Mouse (Mus musculus) heart, postnatal 0 days (tissue): ENCODE measurements at regions not wholly inside any gene's neighbourhood (a gene's known extent, or its start where the extent isn't known, plus 50 kb on each side); places are given as distances from the start of the nearest gene placed in this dataset.
A peak's percentile ranks its signal among the peaks of the same experiment; 100 is the strongest.

ENCODE experiments used
- ATAC-seq: fragments of 200-750 bp; cut with Nextera tagmentation; 2 replicates; pipeline ENCODE4 v1.8.0; 2017; ENCODE audit warnings: low read depth, moderate number of reproducible peaks, moderate library complexity; ENCODE audit not compliant: insufficient read depth
- DNase-seq: peaks from one replicate; pipeline ENCODE4 v3.0.0-alpha.2; 2016; ENCODE audit warnings: low spot score
- H3K27ac ChIP-seq: fragments of 300-500 bp; sonication (generic); 2 replicates; pipeline ENCODE4 v1.5.1; 2014; ENCODE audit warnings: low read depth, mild to moderate bottlenecking
- H3K27me3 ChIP-seq: fragments of 300-500 bp; sonication (generic); 2 replicates; pipeline ENCODE4 v1.6.1; 2014; ENCODE audit warnings: low read length, mixed read lengths; ENCODE audit not compliant: control insufficient read depth, insufficient read depth
- H3K36me3 ChIP-seq: fragments of 300-500 bp; sonication (generic); replicated peaks from 2 replicates; pipeline ENCODE4 v1.6.1; 2014; ENCODE audit warnings: low read length, mixed read lengths; ENCODE audit not compliant: control insufficient read depth, insufficient read depth
- H3K4me1 ChIP-seq: fragments of 300-500 bp; sonication (generic); 2 replicates; pipeline ENCODE4 v1.6.1; 2014; ENCODE audit warnings: antibody characterized with exemption; ENCODE audit not compliant: control insufficient read depth, insufficient read depth
- H3K4me2 ChIP-seq: fragments of 300-500 bp; sonication (generic); 2 replicates; pipeline ENCODE4 v1.6.1; 2014; ENCODE audit warnings: low read depth, mild to moderate bottlenecking, low read length, moderate library complexity
- H3K4me3 ChIP-seq: fragments of 300-500 bp; sonication (generic); 2 replicates; pipeline ENCODE4 v1.5.1; 2014; ENCODE audit warnings: low read depth, low read length
- H3K9ac ChIP-seq: fragments of 300-500 bp; sonication (generic); replicated peaks from 2 replicates; pipeline ENCODE4 v1.6.1; 2014; ENCODE audit warnings: low read depth, low read length, mixed read lengths
- H3K9me3 ChIP-seq: fragments of 300-500 bp; sonication (generic); replicated peaks from 2 replicates; pipeline ENCODE4 v1.6.1; 2016; ENCODE audit warnings: low read length; ENCODE audit not compliant: control insufficient read depth
- CTCF ChIP-seq: IDR thresholded peaks from 2 replicates; pipeline ENCODE4 v1.5.1; 2016; ENCODE audit warnings: antibody characterized with exemption, control low read depth, low read depth
- EP300 ChIP-seq: IDR thresholded peaks from 2 replicates; pipeline ENCODE4 v1.6.1; 2016; ENCODE audit warnings: antibody characterized with exemption, low read depth
- WGBS: fragments of 180-500 bp; shearing (Covaris S2); extraction: QIAGEN DNeasy Blood & Tissue Kit; methylation state at CpG from one replicate; pipeline ENCODE4 v1.1.7; 2014; 5-methylcytosine and 5-hydroxymethylcytosine counted together

DNA sequence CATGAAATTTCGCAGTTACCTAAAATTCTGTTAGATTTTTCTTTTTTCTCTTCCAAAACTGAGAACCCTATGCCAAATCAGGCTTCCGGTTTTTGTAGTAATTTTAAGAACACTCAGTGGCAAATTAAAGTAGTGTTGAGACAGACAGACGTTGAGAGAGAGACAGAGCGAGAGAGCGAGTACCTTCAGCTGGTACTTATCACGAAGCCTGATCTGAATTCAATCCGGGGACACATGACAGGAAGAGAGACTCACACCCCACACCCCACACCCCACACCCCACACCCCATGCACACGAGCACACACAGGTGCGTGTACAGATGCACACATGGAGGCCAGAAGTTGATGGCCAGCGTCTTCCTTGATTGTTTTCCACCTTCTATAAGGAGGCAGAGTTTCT lies 102.0 kb upstream of the Cxadr start:
- TF ChIP-seq CTCF, result no peak
- TF ChIP-seq EP300, result no peak
- H3K4me3 ChIP-seq, result no peak overlapping the region
- H3K27ac ChIP-seq, result no peak overlapping the region
- no peaks in the 10 kb centered on the region for H3K4me1 ChIP-seq
- no peak for ATAC-seq
- no peak overlapping the region for H3K9ac ChIP-seq
- no peaks in the 10 kb centered on the region for H3K9me3 ChIP-seq
- no peaks in the 10 kb centered on the region for H3K27me3 ChIP-seq
- H3K4me2 ChIP-seq, result peak overlapping the region; percentile 36; the same call in 1 of the 2 replicates
- no peak for DNase-seq
- 71% methylated on average over 10 of the region's 10 CpGs for WGBS
- H3K36me3 ChIP-seq, result no peaks in the 10 kb centered on the region

GRCm38 (mm10) chr16:78198642-78199121 lies 102.6 kb upstream of the Cxadr start:
- peak; percentile 52 for DNase-seq
- H3K4me2 ChIP-seq, result peak overlapping the region; percentile 36; the same call in 1 of the 2 replicates
- no peak overlapping the region for H3K27ac ChIP-seq
- H3K9ac ChIP-seq, result no peak overlapping the region
- H3K36me3 ChIP-seq, result no peaks in the 10 kb centered on the region
- TF ChIP-seq CTCF, result peak; percentile 94
- no peak for TF ChIP-seq EP300
- ATAC-seq, result no peak; the same call in 1 of the 2 replicates
- no peaks in the 10 kb centered on the region for H3K9me3 ChIP-seq
- H3K27me3 ChIP-seq, result no peaks in the 10 kb centered on the region
- H3K4me3 ChIP-seq, result no peak overlapping the region
- 5% methylated on average over 16 of the region's 16 CpGs for WGBS
- H3K4me1 ChIP-seq, result no peaks in the 10 kb centered on the region

DNA sequence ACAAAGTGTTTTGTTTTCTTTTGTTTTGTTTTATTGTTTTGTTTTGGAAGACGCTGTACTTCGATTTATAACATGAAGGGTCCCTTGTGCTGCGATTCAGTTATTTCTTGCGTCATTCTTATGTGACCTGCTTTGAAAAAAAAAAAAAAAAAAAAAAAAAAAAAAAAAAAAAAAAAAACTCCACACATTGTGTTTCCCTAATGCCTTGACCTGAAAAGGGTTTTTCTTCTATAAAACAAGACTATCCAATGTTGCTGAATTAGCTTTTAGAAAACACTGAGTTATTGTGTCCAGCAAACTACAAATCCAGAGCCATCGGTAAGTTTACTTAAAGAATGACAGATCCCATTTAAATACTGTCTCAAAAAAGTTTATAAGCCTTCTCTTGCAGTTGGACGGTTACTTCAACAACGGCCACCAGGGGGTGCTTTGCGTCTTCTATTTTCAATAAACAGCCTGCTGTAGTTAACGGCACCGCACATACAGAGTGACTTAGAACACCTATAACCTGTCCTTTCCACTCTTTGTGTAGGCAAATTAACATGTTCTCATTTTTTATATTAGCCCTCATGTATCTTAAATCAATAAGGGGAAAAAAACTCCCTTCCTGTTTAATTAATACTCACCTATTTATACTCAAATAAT lies 103.9 kb upstream of the Cxadr start:
- ATAC-seq (peak; percentile 39; the same call in 1 of the 2 replicates), DNase-seq (peak; percentile 83)
- Histone ChIP-seq H3K27ac (no peak overlapping the region), H3K4me2 (no peak overlapping the region), H3K9ac (no peak overlapping the region), H3K27me3 (no peaks in the 10 kb centered on the region), H3K36me3 (no peaks in the 10 kb centered on the region), H3K4me1 (no peaks in the 10 kb centered on the region), H3K4me3 (no peak overlapping the region), H3K9me3 (no peaks in the 10 kb centered on the region)
- 11% methylated on average over 10 of the region's 10 CpGs for WGBS
- no peak for TF ChIP-seq EP300
- TF ChIP-seq CTCF, result peak; percentile 72

- Histone ChIP-seq H3K9me3 (no peaks in the 10 kb centered on the region), H3K4me3 (no peak overlapping the region), H3K4me2 (no peak overlapping the region), H3K36me3 (no peaks in the 10 kb centered on the region), H3K9ac (no peak overlapping the region), H3K27ac (no peak overlapping the region), H3K27me3 (no peaks in the 10 kb centered on the region), H3K4me1 (no peaks in the 10 kb centered on the region)
- TF ChIP-seq EP300, result no peak
- no peak for TF ChIP-seq CTCF
- ATAC-seq (no peak), DNase-seq (no peak)
- 73% methylated on average over 9 of the region's 9 CpGs for WGBS
Observed at GRCm38 (mm10) chr16:78170627-78171605, 130.4 kb upstream of the Cxadr start.

DNA sequence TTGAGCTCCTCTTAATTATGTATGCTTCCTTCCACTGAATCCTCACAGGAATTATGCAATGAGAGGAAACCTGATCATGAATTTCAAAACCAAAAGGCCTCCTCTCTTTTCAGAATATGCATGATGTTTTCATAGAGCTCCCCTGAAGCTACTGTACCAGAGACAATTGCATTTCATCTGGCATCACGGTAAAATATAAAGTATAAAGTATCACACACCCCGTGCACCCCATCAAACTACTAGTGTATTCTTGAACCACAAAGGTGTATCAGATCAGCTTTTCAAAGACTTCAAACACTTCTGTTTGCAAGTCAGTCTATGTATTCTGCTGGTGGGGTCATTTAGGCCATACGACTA lies 144.4 kb upstream of the Cxadr start:
- H3K36me3 ChIP-seq, result no peaks in the 10 kb centered on the region
- ATAC-seq (no peak), DNase-seq (no peak)
- H3K4me1 ChIP-seq, result no peaks in the 10 kb centered on the region
- H3K4me2 ChIP-seq, result no peak overlapping the region
- no peak overlapping the region for H3K9ac ChIP-seq
- no peak for TF ChIP-seq CTCF
- TF ChIP-seq EP300, result no peak
- no peak overlapping the region for H3K27ac ChIP-seq
- no peaks in the 10 kb centered on the region for H3K9me3 ChIP-seq
- 57% methylated on average over 3 of the region's 3 CpGs for WGBS
- H3K4me3 ChIP-seq, result no peak overlapping the region
- H3K27me3 ChIP-seq, result no peaks in the 10 kb centered on the region
